Mouse (Mus musculus) kidney, postnatal 14 days (tissue): ENCODE measurements at regions not wholly inside any gene's neighbourhood (a gene's known extent, or its start where the extent isn't known, plus 50 kb on each side); places are given as distances from the start of the nearest gene placed in this dataset.

Experiments
- DNase-seq: peaks from one replicate; pipeline ENCODE4 v3.0.0; 2022; ENCODE audit warnings: mixed read lengths

DNA sequence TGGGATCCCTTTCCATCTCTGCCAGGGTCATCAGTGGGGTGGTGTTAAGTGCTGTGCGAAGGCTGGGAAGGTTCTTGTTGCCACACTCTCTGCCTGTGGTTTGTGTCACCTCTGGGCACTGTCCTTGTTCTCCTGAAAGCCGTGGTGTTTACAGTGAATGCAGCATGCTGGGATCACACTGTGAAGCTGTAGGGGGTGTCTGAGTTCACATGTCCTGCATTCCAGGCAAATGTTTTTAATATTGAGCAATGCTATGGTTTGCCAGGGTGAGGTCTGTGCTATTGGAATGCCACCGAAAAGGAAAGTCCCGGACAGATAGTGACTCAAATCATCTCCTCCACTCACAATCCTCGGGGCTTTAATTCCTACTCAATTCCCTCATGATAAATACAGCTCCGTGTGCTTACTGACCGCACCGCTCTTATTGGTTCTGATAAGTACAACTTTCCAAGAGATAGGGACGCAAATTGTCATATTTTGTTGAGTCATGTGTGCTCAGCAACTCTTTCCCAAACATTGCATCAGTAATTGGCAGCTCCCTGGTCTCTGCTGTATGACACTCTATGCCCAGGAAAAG lies 1405.6 kb upstream of the A1bg start:
- DNase-seq = peak; percentile 33

DNA sequence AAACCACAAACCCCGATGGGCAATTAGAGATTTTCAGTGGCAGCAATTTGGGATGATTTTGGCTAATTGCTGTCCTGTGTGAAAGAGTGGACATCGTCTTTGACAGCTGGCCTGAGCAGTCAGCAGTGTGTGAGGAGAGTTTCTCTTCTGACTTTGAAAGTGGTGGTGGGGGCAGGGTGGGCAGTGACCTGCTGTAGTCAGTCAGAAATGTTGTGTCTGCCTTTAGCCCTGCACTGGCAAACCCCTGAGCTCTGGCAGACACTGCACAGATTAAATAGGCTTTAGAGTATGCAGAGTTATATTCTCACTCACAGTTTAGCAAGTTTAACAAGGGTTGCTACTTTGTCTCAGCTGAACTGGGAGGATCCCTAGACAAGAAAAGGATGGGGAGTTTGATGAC lies 1404.7 kb upstream of the A1bg start:
- DNase-seq = no peak

DNA sequence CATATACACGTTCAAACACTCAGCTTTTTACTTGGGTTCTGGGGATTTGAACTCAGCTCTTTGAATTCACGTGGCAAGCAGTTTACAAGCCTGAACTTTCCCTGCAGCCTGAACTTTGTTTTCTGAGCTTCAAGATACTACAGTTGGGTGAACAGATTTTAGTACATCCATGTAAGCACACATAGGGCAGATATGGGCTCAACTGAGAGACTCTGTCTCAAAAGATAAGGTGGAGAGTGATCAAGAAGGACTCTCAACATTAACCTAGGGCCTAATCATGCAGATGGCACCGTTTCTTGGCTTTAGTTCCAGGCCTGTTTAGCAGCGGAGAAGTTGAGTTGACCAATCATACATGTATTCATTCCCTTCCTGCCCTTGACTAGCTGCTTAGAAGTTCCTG lies 1403.7 kb upstream of the A1bg start:
- no peak for DNase-seq

DNA sequence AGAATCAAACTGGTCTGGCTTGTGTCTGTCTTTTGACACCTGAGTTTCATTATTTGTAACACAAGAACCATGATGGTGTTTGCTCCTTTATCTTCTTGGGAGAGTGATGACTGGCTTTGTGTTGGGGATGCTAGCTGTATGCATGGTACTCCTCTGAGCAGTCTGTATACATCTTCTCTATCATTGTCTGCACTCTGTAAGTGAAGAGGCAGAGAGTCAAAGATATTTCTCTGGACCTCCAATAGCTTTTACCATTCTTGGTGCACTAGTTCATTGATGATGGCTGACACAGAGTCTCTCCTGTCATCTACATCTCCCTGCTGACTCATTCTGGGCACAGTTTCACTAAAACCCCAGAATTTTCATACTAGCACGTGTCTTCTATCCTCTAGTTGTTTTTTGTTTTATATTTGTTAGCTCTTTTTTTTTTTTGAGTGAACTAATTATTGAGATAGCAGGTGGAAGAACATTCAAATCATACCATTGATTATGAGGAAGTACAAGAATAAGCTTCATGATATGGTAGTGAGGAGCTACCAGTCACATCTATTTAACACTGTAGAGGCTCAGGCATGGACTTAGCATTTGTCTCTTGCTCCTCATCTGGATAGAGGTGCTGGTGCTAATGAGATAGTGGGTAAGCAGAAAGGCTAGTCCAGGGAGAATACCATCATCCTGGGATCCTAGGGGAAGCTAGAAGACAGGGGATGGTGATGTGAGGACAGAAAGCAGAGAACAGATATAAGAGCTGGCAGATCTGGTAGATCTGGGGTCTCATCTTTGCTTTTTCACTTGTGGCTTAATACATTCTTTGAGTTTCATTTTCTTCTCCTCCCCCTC lies 1402.9 kb upstream of the A1bg start:
- DNase-seq = no peak

DNA sequence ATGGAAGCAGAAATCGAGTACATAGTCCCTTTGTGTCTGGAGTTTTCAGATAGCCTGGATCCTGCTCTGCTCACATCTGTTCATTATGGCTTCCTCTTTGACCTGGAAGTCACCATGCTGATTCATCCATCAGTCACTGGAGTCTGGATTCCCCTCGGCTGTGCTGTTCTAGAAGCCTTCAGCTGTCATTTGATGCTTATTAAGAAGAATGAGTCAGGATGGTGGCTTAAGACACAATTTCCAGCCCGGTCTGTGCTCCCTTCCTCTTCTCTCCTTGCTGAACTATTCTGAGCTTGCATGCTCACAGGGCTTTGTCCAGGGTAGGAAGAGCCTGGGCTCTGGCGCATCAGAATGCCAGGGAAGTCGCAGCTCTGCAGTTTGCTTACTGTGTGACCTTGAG lies 1398.2 kb upstream of the A1bg start:
- DNase-seq = no peak

DNA sequence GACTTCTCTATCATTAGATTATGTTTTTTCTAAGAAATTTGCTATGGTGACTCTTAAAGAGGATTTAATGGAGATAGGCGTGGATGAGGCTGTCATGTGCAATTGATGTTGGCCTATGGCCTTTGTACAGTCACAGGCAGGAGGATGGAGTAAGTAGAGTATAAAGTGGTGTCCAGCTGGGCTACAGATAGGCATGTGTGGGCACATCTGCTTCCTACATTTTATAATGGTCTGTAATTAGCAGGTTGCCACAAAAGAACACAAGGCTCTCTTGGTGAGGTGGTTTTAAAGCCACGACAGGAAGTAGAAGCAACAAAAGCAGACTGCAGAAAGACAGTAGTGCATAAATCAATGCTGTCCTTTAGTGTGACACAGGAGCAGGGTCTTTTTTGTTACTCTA lies 1391.6 kb upstream of the A1bg start:
- DNase-seq = no peak

DNA sequence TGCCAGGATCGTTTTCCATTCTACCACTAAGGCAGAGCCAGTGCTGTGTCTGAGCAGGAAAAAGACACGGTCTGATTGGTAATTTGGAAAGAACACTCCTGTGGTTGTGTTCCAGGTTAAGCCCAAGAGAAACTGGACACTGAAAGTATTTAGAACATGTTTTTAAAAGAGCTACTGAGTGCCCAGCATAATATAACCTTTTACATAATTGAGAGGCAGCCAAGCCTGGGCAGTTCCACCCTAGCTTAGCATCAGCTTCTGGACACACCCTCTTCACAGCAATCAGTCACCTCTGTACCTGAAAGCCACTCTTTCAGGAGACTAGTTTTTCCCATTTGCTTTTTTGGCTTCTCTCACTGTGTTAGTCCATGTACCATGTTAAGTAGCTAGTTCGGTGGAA lies 1379.4 kb upstream of the A1bg start:
- DNase-seq = peak; percentile 67

DNA sequence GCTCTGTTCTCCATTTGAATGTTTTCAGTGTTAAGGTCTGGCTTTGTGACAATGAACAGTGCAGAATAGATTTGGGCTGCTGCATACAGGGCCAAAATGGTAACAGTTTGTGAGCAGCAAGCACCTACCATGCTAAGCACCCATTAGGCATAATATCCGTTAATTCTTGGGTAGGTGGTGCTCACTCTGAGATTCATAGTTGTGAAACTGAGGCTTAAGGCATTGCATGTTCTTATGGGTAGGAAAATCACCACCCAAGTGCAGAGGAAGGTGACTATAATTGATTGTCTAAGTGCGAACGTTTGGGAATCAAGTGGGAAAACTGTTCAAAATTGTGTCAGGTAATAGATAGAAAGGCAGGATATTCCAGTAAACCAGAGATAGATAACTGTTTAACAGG lies 1378.8 kb upstream of the A1bg start:
- DNase-seq = no peak

DNA sequence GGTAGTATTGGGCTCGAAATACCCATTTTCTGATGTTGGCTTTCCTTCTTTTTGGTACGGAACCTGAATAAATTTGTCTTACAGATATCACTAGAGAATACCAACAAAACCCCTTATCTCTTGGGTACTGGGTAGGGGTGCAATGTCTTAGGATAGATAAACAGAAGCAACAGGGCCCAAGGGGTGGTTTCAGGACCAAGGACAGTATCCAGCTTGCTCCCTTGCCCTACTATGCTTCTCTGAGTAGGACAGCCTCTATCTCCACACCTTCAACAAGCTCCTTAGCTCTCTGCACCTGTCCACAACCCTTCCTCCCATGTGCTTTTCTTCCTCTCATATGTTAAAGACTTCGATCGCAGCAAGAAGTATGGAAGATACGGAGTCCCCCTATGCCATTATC lies 1374.3 kb upstream of the A1bg start:
- DNase-seq = no peak

DNA sequence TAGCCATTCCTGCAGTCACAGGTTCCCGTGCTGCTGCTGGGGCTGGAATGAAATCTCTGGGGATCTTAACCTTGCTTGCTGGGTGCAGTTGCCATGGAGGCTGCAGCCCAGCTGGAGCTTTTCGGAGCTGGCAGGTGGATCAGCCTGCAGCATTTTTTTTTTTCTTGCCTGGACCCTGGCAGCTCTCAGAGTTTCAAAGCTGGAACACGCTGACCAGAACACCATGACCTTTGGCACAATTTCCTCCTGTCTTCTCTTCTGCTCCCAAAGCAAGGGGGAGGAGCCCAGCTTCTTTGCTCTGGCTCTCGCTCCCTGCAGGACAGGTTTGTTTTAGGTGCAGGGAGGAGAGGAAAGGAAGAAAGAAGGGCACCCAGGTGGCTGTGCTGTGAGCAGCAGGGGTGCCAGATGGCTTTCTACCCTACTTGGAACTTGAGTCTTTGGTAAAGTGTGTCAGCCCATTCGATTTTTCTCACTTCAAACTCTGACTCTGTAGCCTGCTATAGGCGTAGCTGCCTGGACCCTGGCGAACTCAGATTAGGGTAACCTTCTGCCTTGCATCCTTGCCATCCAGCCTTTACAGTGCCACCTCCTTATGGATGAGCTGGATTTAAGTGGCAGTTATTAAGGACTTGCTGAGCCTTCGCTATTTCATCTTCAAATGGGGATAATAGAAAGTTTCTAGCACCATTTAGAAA lies 1372.6 kb upstream of the A1bg start:
- DNase-seq = peak; percentile 91

DNA sequence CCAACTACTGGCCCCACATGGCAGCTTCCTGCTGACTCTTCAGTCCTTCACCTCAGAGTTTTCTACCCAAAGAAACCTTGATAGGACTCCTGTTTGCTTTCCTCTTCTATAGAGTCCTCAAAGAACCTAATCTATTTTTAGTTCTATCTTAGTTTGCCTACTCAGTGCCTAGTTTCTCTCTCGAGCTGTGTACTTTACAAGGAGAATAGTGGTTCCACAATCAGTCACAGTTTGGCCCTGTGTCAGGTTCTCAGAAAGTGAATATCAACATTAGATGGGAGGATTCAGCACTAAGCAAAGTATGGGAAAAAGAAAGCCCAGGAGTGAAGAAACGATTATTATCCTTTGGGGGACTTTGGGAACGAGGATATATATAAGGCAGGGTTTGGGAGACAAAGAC lies 1372.0 kb upstream of the A1bg start:
- DNase-seq = no peak

DNA sequence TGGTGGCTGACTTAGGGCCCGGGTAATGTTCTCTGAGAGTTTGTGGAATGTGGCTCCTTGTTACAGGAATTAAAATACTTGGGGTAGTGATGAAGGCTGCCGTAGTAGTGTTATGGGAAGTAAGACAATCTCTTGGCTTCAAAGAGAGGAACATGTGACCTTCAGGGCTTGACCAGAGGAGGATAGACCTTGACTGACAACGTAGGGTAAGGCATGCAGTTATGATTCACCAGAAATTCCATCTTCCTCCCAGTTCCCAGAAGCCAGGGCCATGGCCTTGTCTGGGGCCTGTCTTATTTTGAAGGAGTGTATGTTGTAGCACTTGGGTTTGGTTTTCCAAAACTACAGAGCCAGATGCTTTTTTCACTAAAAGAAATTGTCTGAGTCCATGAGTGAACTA lies 1370.1 kb upstream of the A1bg start:
- DNase-seq = no peak

DNA sequence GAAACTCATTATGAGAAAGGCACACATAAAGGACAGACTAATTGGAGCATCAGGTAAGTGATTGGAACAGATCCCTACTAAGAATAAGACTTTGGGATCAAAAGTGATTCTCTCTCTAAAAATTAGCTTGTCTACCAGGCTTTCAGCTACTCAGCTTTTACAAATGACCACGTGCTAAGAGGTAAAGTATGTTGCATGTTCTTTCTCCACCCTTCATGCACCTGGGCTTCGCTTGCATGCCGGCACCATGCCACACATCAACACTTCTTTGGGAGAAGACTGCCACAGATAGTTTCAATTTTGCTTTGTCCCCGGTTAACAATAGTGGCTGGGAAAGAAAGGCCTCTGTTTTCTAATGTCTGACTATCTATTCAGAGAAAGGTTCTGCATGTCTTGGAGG lies 1367.9 kb upstream of the A1bg start:
- DNase-seq = no peak

DNA sequence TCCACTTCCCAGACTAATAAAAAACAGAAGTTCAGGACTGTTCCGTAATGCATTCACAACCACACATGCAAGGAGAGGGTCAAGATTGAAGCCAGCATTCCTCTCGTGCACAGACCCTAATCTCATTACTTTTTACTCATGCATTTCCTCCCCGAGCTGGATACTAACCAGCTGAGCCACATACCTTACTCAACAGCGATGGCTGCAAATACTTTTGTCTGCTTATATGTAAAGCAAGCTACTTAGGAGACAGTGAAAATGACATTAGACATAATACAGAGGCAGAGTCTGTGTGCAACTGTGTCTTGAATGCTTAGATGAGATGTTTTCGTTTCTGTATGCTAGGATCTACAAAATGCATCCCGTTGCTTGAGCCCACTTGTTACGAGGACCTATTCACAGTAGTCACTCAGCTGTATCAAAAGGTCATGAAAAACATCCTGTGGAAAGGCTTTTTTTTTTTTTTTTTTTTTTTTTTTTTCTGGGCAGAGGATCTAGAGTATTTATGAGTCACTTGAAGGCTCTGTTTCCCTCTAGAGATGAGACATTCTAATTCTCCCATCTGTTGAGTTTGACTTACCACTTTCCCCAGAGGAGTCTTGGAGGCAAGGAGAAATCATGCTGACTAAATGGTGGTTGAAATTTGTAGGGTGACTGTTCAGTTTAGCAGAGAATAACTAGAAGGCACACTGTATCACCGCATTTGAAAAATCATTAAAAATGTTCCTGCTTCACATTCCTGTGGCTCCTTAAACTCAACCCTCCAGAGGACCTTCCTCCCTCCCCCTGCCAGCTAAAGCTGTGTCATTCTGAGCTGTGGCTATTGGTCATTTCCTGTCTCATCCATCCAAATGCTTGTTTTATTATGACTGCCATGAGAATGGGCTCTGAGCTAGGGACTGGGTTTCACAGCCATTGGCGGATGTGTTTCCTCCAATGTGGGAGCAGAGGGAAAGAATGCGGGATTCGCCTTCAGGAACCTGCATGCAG lies 1364.1 kb upstream of the A1bg start:
- DNase-seq = peak; percentile 52

DNA sequence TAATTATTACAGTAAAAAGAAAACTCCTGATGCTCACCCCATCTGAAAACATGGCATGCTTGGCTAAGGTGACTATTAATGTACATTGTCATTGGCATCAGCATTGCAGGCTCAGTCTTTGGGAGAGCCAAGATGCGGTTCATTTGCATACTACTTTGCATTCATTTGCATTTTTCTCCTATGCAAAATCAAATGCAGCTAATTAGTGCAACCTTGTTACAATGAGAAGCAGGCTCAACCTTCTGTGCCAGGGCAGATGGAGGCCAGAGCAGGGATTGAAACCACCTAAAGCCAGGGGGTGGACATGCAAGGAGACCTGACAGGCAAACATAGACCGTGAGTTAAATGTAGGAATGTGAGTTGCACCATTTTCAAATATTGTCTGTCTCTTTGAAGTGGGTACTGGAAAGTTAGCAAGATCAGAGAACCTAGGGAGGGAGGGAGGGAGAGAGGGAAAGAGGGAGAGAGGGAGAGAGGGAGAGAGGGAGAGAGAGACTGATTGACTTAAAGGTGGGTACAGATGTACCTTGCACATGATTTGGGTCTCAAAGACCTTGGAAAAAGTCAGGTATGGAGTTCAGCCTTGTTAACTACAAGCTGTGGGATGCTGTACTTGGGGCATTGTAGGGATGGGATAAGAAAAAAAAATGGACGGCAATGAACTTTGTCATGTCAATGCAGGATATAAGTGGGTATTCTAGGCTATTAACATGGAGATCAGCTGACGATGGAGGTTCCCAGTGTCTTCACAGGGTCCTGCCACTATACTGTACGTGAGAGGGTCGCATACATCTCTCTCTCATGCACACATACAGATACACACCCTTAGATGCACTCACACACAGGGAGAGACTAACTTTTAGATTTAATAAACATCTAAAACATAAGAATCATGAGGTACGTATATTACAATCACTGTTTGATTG lies 1362.1 kb upstream of the A1bg start:
- no peak for DNase-seq

DNA sequence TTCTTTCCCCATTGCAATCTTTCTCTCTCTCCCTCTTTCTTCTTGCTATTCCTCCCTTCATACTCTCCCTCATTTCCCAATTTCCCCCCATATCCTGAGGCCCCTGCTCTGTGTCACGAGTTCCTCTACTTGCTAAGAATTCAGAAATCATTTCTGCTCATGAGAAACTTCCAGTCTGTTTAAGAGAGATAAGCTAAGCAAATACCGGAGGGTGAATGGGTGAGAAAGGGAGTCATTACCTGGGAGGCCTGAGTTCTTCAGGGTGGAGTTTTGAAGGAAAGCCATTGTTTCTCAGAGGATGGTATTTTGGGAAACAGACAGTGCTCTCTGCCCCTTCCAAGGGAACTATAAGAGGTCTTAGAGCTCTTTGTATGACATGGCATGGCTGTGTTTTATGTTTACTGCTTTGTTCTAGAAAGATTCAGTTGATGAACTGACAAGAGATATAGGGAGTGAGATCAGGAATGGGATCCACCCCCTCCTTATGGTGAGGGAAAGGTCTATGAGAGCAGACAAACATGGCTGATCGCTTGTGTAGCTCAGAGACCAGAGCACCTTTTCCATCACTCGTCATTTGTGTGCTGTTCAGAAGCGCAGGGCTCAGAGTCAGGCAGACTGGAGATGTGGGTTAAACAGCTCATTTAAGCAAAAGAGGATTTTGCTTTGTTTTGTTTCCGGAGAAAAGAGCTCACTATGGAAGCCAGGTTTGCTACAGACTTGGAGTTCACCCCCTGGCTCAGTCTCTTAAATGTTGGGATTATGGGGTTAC lies 1361.0 kb upstream of the A1bg start:
- no peak for DNase-seq

DNA sequence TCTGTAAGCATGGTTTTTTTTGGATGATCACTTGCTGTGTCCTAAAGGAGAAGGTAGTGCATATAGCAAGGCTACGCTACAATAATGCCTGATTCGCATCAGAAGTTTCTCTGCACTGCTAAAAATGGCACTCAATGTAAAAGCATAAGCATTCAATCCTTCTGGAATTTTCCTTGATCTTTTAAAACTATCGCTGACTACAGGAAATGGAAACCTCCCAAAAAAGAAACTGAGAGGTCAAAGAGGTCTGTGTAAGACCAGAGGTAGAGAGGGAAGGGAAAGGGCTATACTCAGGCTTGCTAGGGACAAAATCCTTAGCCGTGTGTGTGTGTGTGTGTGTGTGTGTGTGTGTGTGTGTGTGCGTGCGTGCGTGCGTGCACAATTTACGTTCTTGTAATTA lies 1359.8 kb upstream of the A1bg start:
- peak; percentile 12 for DNase-seq

DNA sequence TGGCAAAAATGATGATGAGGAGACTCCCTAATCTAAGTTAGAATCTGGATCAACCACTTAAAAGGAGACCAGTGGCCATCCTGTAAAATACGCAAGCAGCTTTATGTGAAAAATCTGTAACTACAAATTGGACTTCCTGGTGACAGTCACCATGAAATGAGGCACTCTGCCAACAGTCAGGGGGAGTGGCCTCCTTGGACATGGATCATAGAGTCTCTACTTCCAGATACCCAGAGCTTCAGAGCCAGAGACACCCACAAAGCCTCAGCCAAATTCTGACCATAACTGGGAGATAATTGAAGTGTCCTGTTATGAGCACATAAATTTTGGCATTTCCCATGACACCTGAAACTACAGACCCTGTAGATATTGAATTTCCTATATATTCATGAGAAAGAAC lies 1359.3 kb upstream of the A1bg start:
- peak; percentile 78 for DNase-seq

DNA sequence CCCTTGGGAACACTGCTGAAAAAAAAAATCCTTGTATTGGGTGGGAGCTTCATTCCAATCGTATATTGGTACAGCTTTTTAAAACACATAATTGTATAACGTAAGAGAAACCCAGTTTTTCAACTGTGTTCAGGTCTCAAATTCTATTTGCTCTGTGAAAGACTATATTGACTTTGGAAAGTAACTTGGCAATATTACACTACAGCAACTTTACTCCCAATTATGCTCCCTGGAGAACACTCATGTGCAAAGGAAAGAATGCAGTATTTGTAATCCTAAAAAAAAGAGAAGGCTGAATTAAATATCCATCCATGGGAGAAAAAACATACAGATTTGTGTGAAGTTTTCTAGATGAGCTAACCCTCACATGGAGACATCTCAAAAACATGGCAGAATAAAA lies 1356.7 kb upstream of the A1bg start:
- DNase-seq = no peak

DNA sequence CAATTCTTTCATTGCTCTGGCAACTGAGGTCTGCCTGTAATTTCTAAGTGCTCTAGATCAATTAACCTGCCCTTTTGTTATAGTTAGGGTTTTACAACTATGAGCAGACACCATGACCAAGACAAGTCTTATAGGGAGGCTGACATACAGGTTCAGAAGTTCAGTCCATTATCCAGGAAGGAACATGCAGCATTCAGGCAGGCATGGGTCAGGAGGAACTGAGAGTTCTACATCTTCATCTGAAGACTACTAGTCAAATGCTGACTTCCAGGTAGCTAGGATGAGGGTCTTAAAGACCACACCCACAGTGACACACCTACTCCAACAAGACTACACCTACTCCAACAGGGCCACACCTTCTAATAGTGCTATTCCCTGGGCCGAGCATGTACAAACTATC lies 1352.0 kb upstream of the A1bg start:
- no peak for DNase-seq

DNA sequence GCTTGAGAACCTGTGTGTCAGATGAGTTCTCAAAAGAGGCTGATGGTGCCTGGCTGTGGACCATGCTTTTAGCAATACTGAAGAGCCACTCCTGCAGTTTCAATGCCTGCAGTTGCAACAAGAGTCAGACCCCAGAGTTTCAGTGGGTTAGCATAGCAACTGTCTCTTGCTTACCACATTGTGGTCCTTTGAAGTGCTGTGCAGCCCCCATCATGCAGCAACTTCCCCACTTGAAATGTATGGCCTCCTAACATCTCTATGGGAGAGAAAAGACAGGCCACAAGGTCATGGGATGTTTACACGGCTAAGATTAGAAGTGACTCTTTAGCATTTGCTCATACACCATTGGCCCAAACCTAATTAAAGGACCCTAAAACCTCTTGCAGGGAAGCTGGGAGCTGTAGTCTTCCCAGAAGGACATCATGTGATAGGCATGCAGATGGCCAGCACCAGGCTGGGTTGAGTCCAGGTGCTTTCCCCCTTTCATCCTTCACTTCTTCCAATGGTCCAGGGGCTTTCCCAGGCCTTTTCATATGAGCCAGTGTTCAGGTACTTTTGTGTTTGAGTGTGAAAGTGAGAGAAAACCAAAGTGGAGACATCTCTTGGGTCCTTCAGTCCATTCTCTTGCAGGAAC lies 1351.2 kb upstream of the A1bg start:
- no peak for DNase-seq
